Mouse (Mus musculus) kidney, adult 2 months (tissue): ENCODE data around the gene Zfp526. TPM values are rescaled to one million over a fixed set of nuclear protein-coding genes. Genes with fewer than 3 reads are reported as not detected.
A peak's percentile ranks its signal among the peaks of the same experiment; 100 is the strongest.

Experiments
- DNase-seq: peaks from one replicate; pipeline ENCODE4 v3.0.0; 2021
- H3K27ac ChIP-seq: fragments of 200-500 bp; 2 replicates; pipeline ENCODE4 v1.5.1; 2012; ENCODE audit warnings: low read depth, low read length, control low read depth, inconsistent platforms; ENCODE audit not compliant: insufficient read depth
- H3K27me3 ChIP-seq: fragments of 200-500 bp; replicated peaks from 2 replicates; pipeline ENCODE4 v1.6.1; 2012; ENCODE audit warnings: mild to moderate bottlenecking, moderate library complexity, low read length, inconsistent platforms; ENCODE audit not compliant: control insufficient read depth, insufficient read depth
- H3K36me3 ChIP-seq: fragments of 200-500 bp; 2 replicates; pipeline ENCODE4 v1.6.1; 2012; ENCODE audit warnings: mild to moderate bottlenecking, moderate library complexity, low read length, inconsistent platforms; ENCODE audit not compliant: control insufficient read depth, insufficient read depth
- H3K4me1 ChIP-seq: fragments of 200-500 bp; 2 replicates; pipeline ENCODE4 v1.6.1; 2011; ENCODE audit warnings: low read length; ENCODE audit not compliant: control insufficient read depth, insufficient read depth
- H3K4me3 ChIP-seq: fragments of 200-500 bp; 2 replicates; pipeline ENCODE4 v1.5.1; 2011; ENCODE audit warnings: mild to moderate bottlenecking, low read depth, low read length, control low read depth; ENCODE audit not compliant: insufficient read depth
- CTCF ChIP-seq: fragments of 200-500 bp; conservative IDR thresholded peaks from 2 replicates; pipeline ENCODE4 v1.5.1; 2011; ENCODE audit warnings: low read depth, mild to moderate bottlenecking, control low read depth, low read length, moderate library complexity, mixed read lengths; ENCODE audit not compliant: insufficient read depth, insufficient read length
- POLR2A ChIP-seq: fragments of 200-500 bp; IDR thresholded peaks from one replicate; pipeline ENCODE4 v1.6.1; 2011; ENCODE audit warnings: low read depth, low read length, control low read depth
- WGBS: fragments of 180-500 bp; shearing (Covaris S2); methylation state at CpG from one replicate; pipeline ENCODE4 v1.1.7; 2018; 5-methylcytosine and 5-hydroxymethylcytosine counted together
- polyA plus RNA-seq: library from polyadenylated mRNA; depleted of rRNA; stranded (reverse); fragments of >200 nt; gene quantifications from 2 replicates; pipeline ENCODE4 v1.2.3, GENCODE M21; 2012

The Zfp526 gene
- polyA plus RNA-seq, 1 experiment = 8.9 TPM

- no peak for DNase-seq
- Histone ChIP-seq H3K36me3 (no peaks in the 10 kb centered on the region), H3K4me3 (peak overlapping the region; percentile 77), H3K27me3 (no peaks in the 10 kb centered on the region), H3K4me1 (peaks cover 9% of the 10 kb centered on the region), H3K27ac (peak overlapping the region; percentile 21; the same call in 1 of the 2 replicates)
- 18% methylated on average over 4 of the region's 4 CpGs for WGBS
- TF ChIP-seq POLR2A = no peak
Observed at GRCm38 (mm10) chr7:25269029-25269428, 47.8 kb downstream of the Zfp526 start.

GRCm38 (mm10) chr7:25269545-25270271 is 48.5 kb downstream of the Zfp526 start:
- DNase-seq = peak; percentile 63
- TF ChIP-seq CTCF = no peak
- no peak for TF ChIP-seq POLR2A
- H3K27me3 ChIP-seq = no peaks in the 10 kb centered on the region
- no peaks in the 10 kb centered on the region for H3K36me3 ChIP-seq
- 39% methylated on average over 8 of the region's 8 CpGs for WGBS
- peaks cover 9% of the 10 kb centered on the region for H3K4me1 ChIP-seq
- H3K27ac ChIP-seq = no peak overlapping the region
- no peak overlapping the region for H3K4me3 ChIP-seq

GRCm38 (mm10) chr7:25270652-25271633 is 49.7 kb downstream of the Zfp526 start:
- H3K4me1 ChIP-seq = peaks cover 9% of the 10 kb centered on the region
- H3K27me3 ChIP-seq = no peaks in the 10 kb centered on the region
- no peaks in the 10 kb centered on the region for H3K36me3 ChIP-seq
- H3K4me3 ChIP-seq = no peak overlapping the region
- TF ChIP-seq CTCF (no peak), POLR2A (no peak)
- no peak for DNase-seq
- 75% methylated on average over 35 of the region's 35 CpGs for WGBS
- no peak overlapping the region for H3K27ac ChIP-seq

- H3K4me3 ChIP-seq = no peak overlapping the region
- no peak for DNase-seq
- H3K36me3 ChIP-seq = no peaks in the 10 kb centered on the region
- no peaks in the 10 kb centered on the region for H3K27me3 ChIP-seq
- peaks cover 13% of the 10 kb centered on the region for H3K4me1 ChIP-seq
- TF ChIP-seq CTCF (no peak), POLR2A (no peak)
- H3K27ac ChIP-seq = no peak overlapping the region
- 93% methylated on average over 30 of the region's 30 CpGs for WGBS
Observed at GRCm38 (mm10) chr7:25271651-25272444, 50.6 kb downstream of the Zfp526 start.

GRCm38 (mm10) chr7:25272445-25273258 is 51.4 kb downstream of the Zfp526 start:
- H3K27me3 ChIP-seq = no peaks in the 10 kb centered on the region
- H3K27ac ChIP-seq = no peak overlapping the region
- no peak overlapping the region for H3K4me3 ChIP-seq
- no peak for TF ChIP-seq POLR2A
- no peak for TF ChIP-seq CTCF
- 87% methylated on average over 38 of the region's 38 CpGs for WGBS
- no peaks in the 10 kb centered on the region for H3K36me3 ChIP-seq
- DNase-seq = no peak
- H3K4me1 ChIP-seq = peaks cover 17% of the 10 kb centered on the region

- no peak for DNase-seq
- Histone ChIP-seq H3K36me3 (no peaks in the 10 kb centered on the region), H3K4me1 (peaks cover 21% of the 10 kb centered on the region), H3K27me3 (no peaks in the 10 kb centered on the region), H3K4me3 (no peak overlapping the region), H3K27ac (no peak overlapping the region)
- TF ChIP-seq POLR2A = no peak
- TF ChIP-seq CTCF = no peak
- 88% methylated on average over 22 of the region's 22 CpGs for WGBS
Observed at GRCm38 (mm10) chr7:25273259-25274241, 52.3 kb downstream of the Zfp526 start.
